Mouse (Mus musculus) c-Kit-positive CD71-negative TER-119-negative erythroid progenitor cells, embryonic 14.5 days (primary cell): ENCODE data around the gene Arhgap18.
"Not testable (repeated sequence)": the region's sequence is repeated elsewhere in the genome, so short reads cannot be mapped to it uniquely, and the experiment has no call there.

Source experiments
- DNase-seq: peaks from one replicate; pipeline ENCODE4 v3.0.0-alpha.2; 2013; ENCODE audit warnings: low read depth

Arhgap18 gene

DNA sequence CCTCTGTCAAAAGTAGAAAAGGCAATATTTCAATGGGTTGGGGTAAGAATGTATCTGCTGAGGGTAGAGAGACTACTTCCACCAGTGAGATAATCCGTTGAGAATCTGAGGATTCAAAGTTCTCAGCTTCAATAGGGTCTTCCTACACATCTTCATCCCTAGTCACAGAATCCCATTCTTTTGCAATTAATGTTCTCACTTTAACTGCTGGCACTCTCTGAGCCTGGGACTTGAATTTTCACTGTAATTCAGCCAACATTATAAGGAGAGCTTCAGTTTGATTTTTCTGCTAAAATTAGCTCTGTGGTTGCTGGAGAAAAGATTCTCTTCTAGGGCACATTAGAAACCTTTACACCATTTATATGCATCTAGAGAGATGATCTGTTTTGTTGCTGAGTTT is 150.6 kb downstream of the Arhgap18 start:
- DNase-seq: no peak

DNA sequence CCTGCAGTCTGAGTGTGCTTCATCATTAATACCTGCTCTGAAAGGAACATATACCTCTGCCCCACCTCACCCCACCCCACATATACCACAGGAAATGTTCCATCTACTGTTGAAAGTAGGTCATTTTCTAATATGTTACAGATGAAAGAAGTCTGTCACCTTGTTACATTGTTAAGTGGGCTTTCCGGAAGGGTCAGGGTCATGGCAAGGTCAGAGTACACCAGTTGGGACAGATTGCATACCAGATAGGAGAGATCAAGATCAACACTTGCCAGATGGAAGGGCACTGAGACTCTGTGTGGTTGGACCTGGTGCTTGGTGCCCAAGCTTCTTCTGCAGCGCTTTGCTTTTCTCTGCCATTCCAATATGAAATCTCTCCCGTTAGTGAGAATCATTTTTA is 158.0 kb downstream of the Arhgap18 start:
- DNase-seq: no peak

DNA sequence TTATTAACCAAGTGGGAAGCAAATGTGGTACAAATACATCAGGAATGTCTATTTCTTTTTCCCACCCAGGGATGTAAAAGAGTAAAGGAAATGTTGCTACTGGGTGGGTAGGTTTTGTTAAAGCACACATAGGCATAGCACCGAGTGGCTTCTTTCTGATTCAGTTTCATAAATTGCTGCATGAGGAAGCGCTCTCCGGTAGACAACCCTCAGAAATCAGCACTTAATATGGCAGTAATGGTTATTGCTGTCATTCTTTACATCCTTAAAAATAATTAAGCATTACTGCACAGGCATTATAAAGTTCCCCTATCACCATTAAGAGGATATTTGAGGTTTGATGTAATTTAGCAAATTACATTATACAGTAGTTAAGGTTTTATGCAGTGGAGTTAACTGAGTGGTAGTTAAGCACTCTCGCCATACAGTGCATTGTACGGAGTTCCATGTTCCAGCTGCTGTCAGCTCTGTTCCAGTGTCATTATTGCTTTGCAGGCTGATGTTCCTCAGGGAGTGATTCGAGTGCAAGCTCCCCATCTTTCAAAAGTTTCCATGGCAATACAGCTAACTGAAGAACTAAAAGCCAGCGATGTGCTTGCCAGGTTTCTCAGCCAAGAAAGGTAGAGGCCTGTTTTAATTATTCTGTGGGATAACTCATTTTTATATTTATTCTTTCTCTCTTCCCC is 159.0 kb downstream of the Arhgap18 start:
- DNase-seq: no peak

DNA sequence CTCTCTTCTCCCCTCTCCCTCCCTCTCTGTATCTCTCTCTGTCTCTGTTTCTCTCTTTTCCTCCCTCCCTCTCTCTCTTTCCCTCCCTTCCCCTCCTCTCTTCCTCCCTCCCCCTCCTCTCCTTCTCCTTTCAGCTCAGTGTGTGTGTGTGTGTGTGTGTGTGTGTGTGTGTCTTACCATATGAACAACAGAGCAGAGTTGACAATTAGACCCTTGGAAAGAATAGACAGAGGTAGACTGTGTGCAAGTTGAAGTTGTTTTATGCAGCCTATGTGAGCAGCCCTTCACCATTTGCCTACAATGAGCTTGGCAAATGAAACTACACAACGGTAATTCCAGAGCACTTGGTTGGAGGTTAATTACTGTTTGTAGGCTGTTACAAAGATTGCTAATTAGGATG is 159.6 kb downstream of the Arhgap18 start:
- DNase-seq: no peak

DNA sequence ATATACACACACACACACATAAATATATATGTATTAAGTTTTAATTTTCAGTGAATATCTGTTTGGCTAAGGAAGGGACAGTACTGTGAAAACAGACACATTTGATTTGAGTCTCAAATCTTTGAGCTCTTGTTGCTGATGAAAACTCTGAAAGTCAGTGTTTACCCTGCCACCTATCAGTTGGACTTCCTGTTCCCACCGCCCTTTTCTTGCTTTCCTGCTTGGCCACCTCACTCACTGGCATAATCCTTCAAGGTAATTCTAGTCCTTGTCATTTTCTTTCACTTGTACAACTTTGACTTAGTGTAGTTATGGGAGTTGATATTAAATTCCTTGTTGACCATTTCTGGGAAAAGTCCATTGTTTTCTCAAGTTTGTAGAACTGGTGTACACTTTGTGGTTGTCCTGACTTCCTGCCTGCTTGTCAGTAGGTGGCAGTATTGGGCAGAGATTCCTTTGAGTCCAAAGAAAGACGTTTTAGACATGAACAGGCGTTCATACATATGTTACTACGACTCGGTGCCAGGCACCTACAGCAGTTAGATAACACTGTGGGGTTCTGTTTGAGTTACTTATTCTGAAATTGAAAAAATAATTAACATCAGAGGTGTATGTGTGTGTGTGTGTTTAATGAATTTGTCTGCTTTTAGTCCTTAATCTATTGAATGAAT is 166.2 kb downstream of the Arhgap18 start:
- DNase-seq: peak; percentile 55

DNA sequence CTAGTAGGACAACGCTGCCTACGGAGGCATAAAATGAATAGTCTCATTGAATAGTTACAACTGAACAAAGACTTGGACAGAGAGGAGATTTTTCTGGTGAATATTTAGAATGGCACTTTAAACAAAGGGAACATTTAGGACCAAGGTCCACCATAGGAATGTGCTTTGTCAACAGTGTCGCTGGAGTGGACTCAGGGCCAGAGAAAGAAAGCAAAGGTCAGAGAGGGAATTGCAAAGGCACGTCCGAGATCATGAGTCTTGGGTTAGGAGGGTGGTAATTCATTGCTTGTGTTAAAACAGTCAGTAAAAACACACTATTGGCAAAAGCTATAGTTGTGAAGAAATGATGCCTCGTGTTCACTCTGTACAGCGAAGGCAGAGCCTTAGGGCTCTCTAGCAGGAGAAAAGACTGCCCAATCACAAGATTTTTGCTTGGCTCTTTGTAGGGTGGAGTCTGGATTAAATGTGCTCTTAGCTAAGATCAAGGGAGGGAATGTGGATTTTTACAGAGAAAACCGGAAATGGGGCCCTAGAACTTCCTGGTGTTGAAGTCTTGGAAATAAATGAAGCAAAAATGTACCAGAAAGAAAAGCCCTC is 167.3 kb downstream of the Arhgap18 start:
- DNase-seq: no peak

DNA sequence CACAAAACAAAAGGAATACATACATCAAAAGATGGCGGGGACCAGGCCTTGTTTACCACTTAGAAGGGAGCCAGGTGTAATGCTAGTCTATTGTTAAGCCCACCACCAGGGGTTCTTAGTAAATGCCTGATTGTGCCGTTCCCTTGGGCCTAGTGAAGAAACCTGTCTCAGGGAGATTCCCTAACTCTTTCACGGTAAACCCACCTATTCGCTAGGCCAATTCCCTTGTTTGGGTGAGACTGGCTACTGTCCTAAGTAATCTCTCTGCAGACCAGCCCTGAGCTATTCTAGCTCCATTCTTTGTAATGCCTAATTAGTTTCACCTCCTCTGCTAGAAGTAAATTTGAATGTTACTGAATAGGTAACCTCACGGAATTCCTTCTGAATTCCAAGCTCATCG is 182.8 kb downstream of the Arhgap18 start:
- DNase-seq: not testable (repeated sequence)

DNA sequence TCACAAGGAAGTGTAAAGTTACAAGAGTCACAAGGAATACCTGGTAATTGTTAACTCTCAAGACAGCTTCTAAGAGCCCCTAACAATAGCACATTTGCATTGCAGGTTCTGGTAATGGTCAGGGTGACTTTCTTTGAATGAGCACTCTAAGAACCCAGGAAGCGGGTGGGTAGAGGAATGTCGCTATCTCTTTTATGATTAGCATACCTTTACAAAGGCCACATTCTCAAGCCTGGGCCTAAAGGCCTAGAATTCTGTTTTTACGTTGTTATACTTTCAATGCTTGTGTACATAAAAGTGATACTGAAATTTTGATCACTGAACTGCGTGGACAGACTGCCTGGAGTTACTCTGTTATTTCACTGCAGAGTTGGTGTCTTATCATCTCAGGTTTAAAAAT is 185.2 kb downstream of the Arhgap18 start:
- DNase-seq: not testable (repeated sequence)

DNA sequence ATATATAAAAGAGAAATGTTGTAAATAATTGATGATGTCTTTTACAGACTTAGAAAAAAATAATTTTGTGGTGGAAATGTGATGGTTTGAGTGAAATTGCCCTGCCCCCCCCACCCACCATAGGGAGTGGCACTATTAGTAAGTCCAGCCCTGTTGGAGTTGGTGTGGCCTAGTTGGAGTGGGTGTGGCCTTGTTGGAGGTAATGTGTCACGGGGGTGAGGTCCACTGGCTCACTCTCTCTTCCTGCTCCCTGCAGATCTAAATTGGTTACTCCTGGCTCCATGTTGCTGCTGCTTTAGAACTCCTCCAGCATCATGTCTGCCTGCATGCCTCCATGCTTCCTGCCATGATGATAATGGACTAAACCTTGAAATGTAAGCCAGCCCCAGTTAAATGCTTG is 186.3 kb downstream of the Arhgap18 start:
- no peak for DNase-seq

DNA sequence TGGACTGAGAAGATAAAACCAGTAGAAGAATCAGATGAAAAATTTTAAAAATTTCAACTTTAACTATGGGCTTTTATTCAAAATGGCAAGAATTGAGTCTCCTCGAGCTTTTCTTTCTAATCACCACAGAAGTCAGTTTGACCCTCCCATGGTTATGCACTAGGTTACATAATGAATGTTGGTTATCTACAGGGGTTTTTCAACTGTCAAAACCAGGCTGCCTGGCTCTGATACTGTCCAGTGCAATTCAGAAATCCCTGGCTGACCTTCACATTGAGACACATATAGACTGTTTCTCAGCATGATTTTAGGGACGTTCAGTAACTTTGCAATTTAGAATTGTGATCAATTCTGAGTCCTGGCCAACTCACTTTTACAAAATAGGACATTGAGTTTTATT is 195.1 kb downstream of the Arhgap18 start:
- DNase-seq: no peak

DNA sequence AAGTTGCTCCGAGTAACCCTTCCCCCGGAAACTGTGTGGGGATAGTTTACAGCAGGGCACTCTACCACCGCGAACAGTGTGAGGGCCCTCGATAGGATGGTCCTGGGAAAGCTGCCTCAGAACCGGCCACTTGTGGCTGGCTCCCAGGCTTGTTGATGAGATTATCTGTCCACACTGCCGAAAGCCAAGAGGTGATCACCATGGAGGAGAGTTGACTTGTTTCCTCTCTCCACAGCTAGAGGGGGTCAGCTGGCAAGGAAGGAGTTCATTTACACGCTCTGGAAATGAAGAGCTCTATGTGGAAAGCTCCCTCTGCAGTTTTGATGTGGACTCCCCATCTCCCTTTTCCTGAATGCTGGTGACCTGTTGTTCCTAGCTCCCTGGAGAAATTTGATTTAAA is 196.4 kb downstream of the Arhgap18 start:
- no peak for DNase-seq

DNA sequence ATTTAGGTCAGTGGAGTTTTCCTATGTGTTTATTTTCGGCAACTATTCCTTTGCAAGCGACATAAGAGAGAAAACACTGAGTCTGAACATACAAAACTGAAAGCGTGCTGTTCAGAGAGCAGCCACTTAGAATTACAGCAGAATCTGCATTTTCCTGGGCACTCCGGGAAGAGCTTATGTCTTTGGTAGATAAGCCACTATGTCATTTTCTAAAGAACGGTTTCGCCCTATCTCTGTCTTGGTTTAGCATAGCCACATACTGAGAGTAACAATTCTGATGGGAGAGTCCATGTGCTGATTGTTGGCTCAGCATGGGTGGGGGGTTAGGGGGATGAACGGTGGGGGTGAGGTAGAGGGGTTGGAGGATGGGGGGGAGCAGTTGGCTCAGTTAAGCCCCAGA is 197.2 kb downstream of the Arhgap18 start:
- DNase-seq: no peak

DNA sequence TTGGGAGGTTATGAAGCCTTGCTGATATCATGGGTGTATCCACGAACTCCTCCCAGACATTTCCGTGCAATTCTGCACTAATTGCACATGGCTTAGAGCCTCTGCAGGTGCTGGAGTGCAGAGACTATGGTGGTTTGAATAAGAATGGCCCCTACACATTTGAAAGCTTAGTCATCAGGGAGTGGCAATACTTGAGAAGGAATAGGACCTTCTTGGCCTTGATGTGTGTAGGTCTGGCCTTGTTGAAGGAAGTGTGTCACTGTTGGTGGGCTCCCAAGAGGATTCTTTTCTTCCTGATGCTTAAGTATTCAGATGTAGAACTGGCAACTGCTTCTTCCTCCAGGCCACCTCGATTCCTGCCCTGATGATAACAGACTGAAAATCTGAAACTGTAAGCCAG is 205.3 kb downstream of the Arhgap18 start:
- DNase-seq: no peak
